Mouse (Mus musculus) splenic B cell, adult 2 months (primary cell): ENCODE measurements around the gene P3h3.
"Not testable (repeated sequence)": the region's sequence is repeated elsewhere in the genome, so short reads cannot be mapped to it uniquely, and the experiment has no call there.

Source experiments
- DNase-seq: peaks from one replicate; pipeline ENCODE4 v3.0.0-alpha.2; 2011; ENCODE audit warnings: low read depth, low spot score
- H3K27me3 ChIP-seq: 2 replicates; pipeline ENCODE4 v1.6.1; 2012; ENCODE audit warnings: mild to moderate bottlenecking, low read length, moderate library complexity, mixed read lengths; ENCODE audit not compliant: control insufficient read depth, poor library complexity, insufficient read depth, severe bottlenecking
- H3K36me3 ChIP-seq: 2 replicates; pipeline ENCODE4 v1.6.1; 2012; ENCODE audit warnings: mild to moderate bottlenecking, low read length, moderate library complexity, mixed read lengths; ENCODE audit not compliant: control insufficient read depth, poor library complexity, insufficient read depth, severe bottlenecking

Gene P3h3

GRCm38 (mm10) chr6:124858561-124859318, 1.2 kb upstream of the P3h3 start:
- no peaks in the 10 kb centered on the region for H3K36me3 ChIP-seq
- no peak for DNase-seq

GRCm38 (mm10) chr6:124857840-124858530, 433 bp upstream of the P3h3 start:
- Histone ChIP-seq H3K27me3 (peaks cover 7% of the 10 kb centered on the region), H3K36me3 (no peaks in the 10 kb centered on the region)
- DNase-seq, result no peak

More at GRCm38 (mm10) chr6:124858561-124859318, 1.2 kb upstream of the P3h3 start:
- peaks cover 7% of the 10 kb centered on the region for H3K27me3 ChIP-seq

GRCm38 (mm10) chr6:124856321-124856720, 1.2 kb downstream of the P3h3 start:
- DNase-seq, result no peak
- Histone ChIP-seq H3K27me3 (peaks cover 5% of the 10 kb centered on the region), H3K36me3 (no peaks in the 10 kb centered on the region)

- Histone ChIP-seq H3K36me3 (no peaks in the 10 kb centered on the region), H3K27me3 (peaks cover 5% of the 10 kb centered on the region)
- no peak for DNase-seq
Measured at GRCm38 (mm10) chr6:124854647-124855046, 2.9 kb downstream of the P3h3 start.

- no peak for DNase-seq
- H3K27me3 ChIP-seq, result no peaks in the 10 kb centered on the region
- H3K36me3 ChIP-seq, result no peaks in the 10 kb centered on the region
Measured at GRCm38 (mm10) chr6:124850535-124850934, 7.0 kb downstream of the P3h3 start.

GRCm38 (mm10) chr6:124847305-124847704, 10.2 kb downstream of the P3h3 start:
- DNase-seq, result peak; percentile 92
- Histone ChIP-seq H3K36me3 (no peaks in the 10 kb centered on the region), H3K27me3 (no peaks in the 10 kb centered on the region)

GRCm38 (mm10) chr6:124840241-124841167, 17.0 kb downstream of the P3h3 start, which contains the start of gene Gnb3:
Gene Gnb3, minus strand, starts transcription at chr6:124840275.
- peak; percentile 62 for DNase-seq
- H3K27me3 ChIP-seq, result no peaks in the 10 kb centered on the region
- no peaks in the 10 kb centered on the region for H3K36me3 ChIP-seq

GRCm38 (mm10) chr6:124839805-124840204, 17.7 kb downstream of the P3h3 start:
- Histone ChIP-seq H3K36me3 (no peaks in the 10 kb centered on the region), H3K27me3 (no peaks in the 10 kb centered on the region)
- no peak for DNase-seq

- Histone ChIP-seq H3K27me3 (no peaks in the 10 kb centered on the region), H3K36me3 (no peaks in the 10 kb centered on the region)
- no peak for DNase-seq
Measured at GRCm38 (mm10) chr6:124836411-124836810, 21.1 kb downstream of the P3h3 start.

- DNase-seq, result no peak
- Histone ChIP-seq H3K36me3 (no peaks in the 10 kb centered on the region), H3K27me3 (no peaks in the 10 kb centered on the region)
Measured at GRCm38 (mm10) chr6:124835531-124835930, 22.0 kb downstream of the P3h3 start.

GRCm38 (mm10) chr6:124834512-124835081, 23.0 kb downstream of the P3h3 start:
- H3K36me3 ChIP-seq, result no peaks in the 10 kb centered on the region
- no peaks in the 10 kb centered on the region for H3K27me3 ChIP-seq
- no peak for DNase-seq

GRCm38 (mm10) chr6:124831649-124832048, 25.9 kb downstream of the P3h3 start:
- no peaks in the 10 kb centered on the region for H3K27me3 ChIP-seq
- no peak for DNase-seq
- H3K36me3 ChIP-seq, result no peaks in the 10 kb centered on the region

- not testable (repeated sequence) for H3K27me3 ChIP-seq, H3K36me3 ChIP-seq, DNase-seq
Measured at GRCm38 (mm10) chr6:124831199-124831598, 26.4 kb downstream of the P3h3 start.
